Mouse (Mus musculus): Measurements from ENCODE around the gene Atxn2. TPM values are rescaled to one million over a fixed set of nuclear protein-coding genes. Genes with fewer than 3 reads are reported as not detected.

Gene Atxn2
- total and polyA plus RNA-seq, 2 experiments from 2014 or later, result 102 to 103 TPM

DNA sequence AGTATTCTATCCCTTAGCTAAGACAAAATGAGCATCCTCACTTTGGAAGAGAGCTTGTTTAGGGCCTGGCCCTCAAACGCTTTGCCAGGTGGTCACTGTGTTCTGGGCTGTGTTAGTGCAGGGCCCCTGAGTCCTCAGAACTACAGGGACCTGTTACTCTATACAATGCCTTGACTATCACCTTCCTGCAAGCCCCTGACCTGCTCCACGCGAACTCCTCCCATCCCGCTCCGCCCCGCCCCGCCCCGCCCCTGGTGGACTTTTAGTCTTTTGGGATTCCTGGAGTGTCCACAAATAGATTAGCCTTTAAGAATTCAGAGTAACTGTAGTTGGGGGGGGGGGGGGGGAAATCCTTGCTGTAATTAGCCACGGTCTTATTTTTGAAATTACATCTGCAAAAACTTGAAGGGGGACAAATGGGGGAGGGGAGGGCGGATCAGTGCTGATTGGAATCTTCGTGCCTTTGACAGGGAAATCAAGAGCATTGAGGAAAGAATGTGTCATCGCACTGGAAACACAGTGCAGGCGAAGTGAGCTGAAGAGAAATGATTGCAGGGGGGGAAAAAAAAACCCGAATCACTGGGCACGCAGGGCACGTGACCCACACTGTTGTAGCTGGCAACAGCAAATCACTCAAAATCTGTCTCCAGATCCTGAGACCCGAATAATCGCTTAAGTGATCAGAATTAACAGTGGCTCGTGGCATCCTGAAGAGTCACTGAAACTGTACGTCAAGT is 6.5 kb upstream of the Atxn2 start:
- WGBS, result 5% methylated on average over 20 of the region's 20 CpGs
- no peaks in the 10 kb centered on the region for H3K9me3 ChIP-seq (ENCODE audit: low read length)
- peak overlapping the region; percentile 20 for H3K4me3 ChIP-seq (ENCODE audit: low read depth, low read length)
- no peaks in the 10 kb centered on the region for H3K36me3 ChIP-seq (ENCODE audit: insufficient read depth, low read length)
- no peak for TF ChIP-seq CTCF (IDR thresholded peaks at IDR 0.05)
- H3K9ac ChIP-seq (replicated peaks; ENCODE audit: low read length, poor library complexity, severe bottlenecking), result peak overlapping the region; percentile 29; the same call in 1 of the 2 replicates
- no peak overlapping the region for H3K27ac ChIP-seq (ENCODE audit: low read depth, low read length)
- H3K27me3 ChIP-seq (ENCODE audit: insufficient read depth, low read length), result no peaks in the 10 kb centered on the region
- peak overlapping the region; percentile 42 for H3K4me2 ChIP-seq (ENCODE audit: low read depth, low read length, poor library complexity, severe bottlenecking)
- ATAC-seq (ENCODE audit: low FRiP score) (no peak), DNase-seq (ENCODE audit: low spot score) (peak; percentile 31)
- H3K4me1 ChIP-seq (ENCODE audit: insufficient read depth, low read length), result no peaks in the 10 kb centered on the region

- Histone ChIP-seq H3K4me3 (ENCODE audit: low read depth, low read length) (peak overlapping the region; percentile 98), H3K36me3 (ENCODE audit: insufficient read depth, low read length) (no peaks in the 10 kb centered on the region), H3K9me3 (ENCODE audit: low read length) (no peaks in the 10 kb centered on the region), H3K27ac (ENCODE audit: low read depth, low read length) (no peak overlapping the region), H3K9ac (replicated peaks; ENCODE audit: low read length, poor library complexity, severe bottlenecking) (no peak overlapping the region), H3K27me3 (ENCODE audit: insufficient read depth, low read length) (no peaks in the 10 kb centered on the region), H3K4me1 (ENCODE audit: insufficient read depth, low read length) (peaks cover 4% of the 10 kb centered on the region; the same call in 1 of the 2 replicates), H3K4me2 (ENCODE audit: low read depth, low read length, poor library complexity, severe bottlenecking) (peak overlapping the region; percentile 68; the same call in 1 of the 2 replicates)
- WGBS, result 50% methylated on average over 2 of the region's 2 CpGs
- ATAC-seq (ENCODE audit: low FRiP score) (no peak), DNase-seq (ENCODE audit: low spot score) (no peak)
- TF ChIP-seq CTCF (IDR thresholded peaks at IDR 0.05), result no peak
These were observed 735 bp upstream of the Atxn2 start for GRCm38 (mm10) chr5:121710402-121710801.

GRCm38 (mm10) chr5:121710851-121711173 is 325 bp upstream of the Atxn2 start:
- Histone ChIP-seq H3K36me3 (ENCODE audit: insufficient read depth, low read length) (no peaks in the 10 kb centered on the region), H3K4me3 (ENCODE audit: low read depth, low read length) (peak overlapping the region; percentile 98), H3K27me3 (ENCODE audit: insufficient read depth, low read length) (no peaks in the 10 kb centered on the region), H3K27ac (ENCODE audit: low read depth, low read length) (peak overlapping the region; percentile 98; the same call in 1 of the 2 replicates), H3K9me3 (ENCODE audit: low read length) (no peaks in the 10 kb centered on the region), H3K9ac (replicated peaks; ENCODE audit: low read length, poor library complexity, severe bottlenecking) (peak overlapping the region; percentile 98), H3K4me2 (ENCODE audit: low read depth, low read length, poor library complexity, severe bottlenecking) (peak overlapping the region; percentile 68), H3K4me1 (ENCODE audit: insufficient read depth, low read length) (peaks cover 8% of the 10 kb centered on the region; the same call in 1 of the 2 replicates)
- no peak for ATAC-seq (ENCODE audit: low FRiP score)
- DNase-seq (ENCODE audit: low spot score), result no peak
- 1% methylated on average over 12 of the region's 12 CpGs for WGBS
- no peak for TF ChIP-seq CTCF (IDR thresholded peaks at IDR 0.05)

DNA sequence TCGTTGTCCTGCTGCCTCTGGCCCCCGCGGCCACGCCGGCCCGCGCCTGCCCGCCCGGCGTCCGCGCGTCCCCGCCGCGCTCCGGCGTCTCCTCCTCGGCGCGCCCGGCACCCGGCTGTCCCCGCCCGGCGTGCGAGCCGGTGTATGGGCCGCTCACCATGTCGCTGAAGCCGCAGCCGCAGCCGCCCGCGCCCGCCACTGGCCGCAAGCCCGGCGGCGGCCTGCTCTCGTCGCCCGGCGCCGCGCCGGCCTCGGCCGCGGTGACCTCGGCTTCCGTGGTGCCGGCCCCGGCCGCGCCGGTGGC is 743 bp downstream of the Atxn2 start:
- Histone ChIP-seq H3K27ac (ENCODE audit: low read depth, low read length) (peak overlapping the region; percentile 98), H3K4me2 (ENCODE audit: low read depth, low read length, poor library complexity, severe bottlenecking) (peak overlapping the region; percentile 68), H3K9me3 (ENCODE audit: low read length) (no peaks in the 10 kb centered on the region), H3K27me3 (ENCODE audit: insufficient read depth, low read length) (no peaks in the 10 kb centered on the region), H3K9ac (replicated peaks; ENCODE audit: low read length, poor library complexity, severe bottlenecking) (peak overlapping the region; percentile 98), H3K4me3 (ENCODE audit: low read depth, low read length) (peak overlapping the region; percentile 98), H3K36me3 (ENCODE audit: insufficient read depth, low read length) (no peaks in the 10 kb centered on the region), H3K4me1 (ENCODE audit: insufficient read depth, low read length) (peaks cover 8% of the 10 kb centered on the region; the same call in 1 of the 2 replicates)
- ATAC-seq (ENCODE audit: low FRiP score) (peak; percentile 70), DNase-seq (ENCODE audit: low spot score) (no peak)
- TF ChIP-seq CTCF (IDR thresholded peaks at IDR 0.05), result no peak
- WGBS, result 1% methylated on average over 17 of the region's 57 CpGs

DNA sequence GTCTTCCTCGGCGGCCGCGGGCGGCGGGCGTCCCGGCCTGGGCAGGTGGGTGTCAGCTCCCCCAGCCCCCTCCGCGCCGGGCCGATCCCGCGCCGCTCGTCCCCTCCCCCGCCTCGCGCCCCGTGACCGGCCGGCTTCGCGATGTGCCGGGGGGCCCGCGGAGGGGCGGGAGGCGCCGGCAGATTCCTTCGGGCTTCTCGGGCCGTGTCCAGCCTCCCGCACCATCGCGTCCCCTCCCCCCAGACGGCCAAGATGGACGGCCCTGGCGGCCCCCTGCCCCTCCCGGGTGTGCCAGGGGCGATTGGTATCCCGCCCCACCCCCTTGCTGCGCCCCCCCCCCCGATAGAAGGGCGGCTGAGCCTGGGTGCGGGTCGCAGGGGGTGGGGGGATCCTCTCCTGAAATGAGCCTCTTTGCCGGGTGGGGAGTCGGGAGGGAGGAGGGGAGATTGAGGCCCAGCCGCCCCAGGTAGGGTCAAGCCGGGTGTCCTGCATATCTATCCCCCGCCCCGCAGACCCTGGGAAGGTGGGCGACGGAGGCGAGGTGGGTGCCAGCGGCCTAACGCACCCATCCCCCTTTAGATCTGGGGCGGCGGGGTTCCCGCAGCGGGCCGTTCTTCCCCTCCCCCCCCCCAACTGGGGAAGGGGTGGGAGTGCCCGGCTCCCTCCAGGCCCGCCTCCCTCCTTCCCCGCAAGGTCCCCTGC is 1.2 kb downstream of the Atxn2 start:
- peak overlapping the region; percentile 98 for H3K4me3 ChIP-seq (ENCODE audit: low read depth, low read length)
- peak overlapping the region; percentile 68 for H3K4me2 ChIP-seq (ENCODE audit: low read depth, low read length, poor library complexity, severe bottlenecking)
- no peaks in the 10 kb centered on the region for H3K36me3 ChIP-seq (ENCODE audit: insufficient read depth, low read length)
- peak; percentile 39 for DNase-seq (ENCODE audit: low spot score)
- no peaks in the 10 kb centered on the region for H3K9me3 ChIP-seq (ENCODE audit: low read length)
- peak overlapping the region; percentile 98 for H3K27ac ChIP-seq (ENCODE audit: low read depth, low read length)
- peak overlapping the region; percentile 98 for H3K9ac ChIP-seq (replicated peaks; ENCODE audit: low read length, poor library complexity, severe bottlenecking)
- 0% methylated on average over 44 of the region's 66 CpGs for WGBS
- peaks cover 8% of the 10 kb centered on the region; the same call in 1 of the 2 replicates for H3K4me1 ChIP-seq (ENCODE audit: insufficient read depth, low read length)
- H3K27me3 ChIP-seq (ENCODE audit: insufficient read depth, low read length), result no peaks in the 10 kb centered on the region
- ATAC-seq (ENCODE audit: low FRiP score), result peak; percentile 44
- no peak for TF ChIP-seq CTCF (IDR thresholded peaks at IDR 0.05)

All from midbrain, postnatal 0 days (tissue).